Mouse (Mus musculus) frontal cortex, adult 2 months (tissue): Measurements from ENCODE around the gene Dydc2. TPM values are rescaled to one million over a fixed set of nuclear protein-coding genes. Genes with fewer than 3 reads are reported as not detected.
A peak's percentile ranks its signal among the peaks of the same experiment; 100 is the strongest.

Experiments used
- DNase-seq, 2 experiments: peaks; one replicate each; pipeline ENCODE4 v3.0.0; 2022; ENCODE audit warnings: low spot score in 1 of 2; ENCODE audit errors: extremely low spot score in 1 of 2
- polyA plus RNA-seq: library from polyadenylated mRNA; depleted of rRNA; stranded (reverse); fragments of >200 nt; gene quantifications from 2 replicates; pipeline ENCODE4 v1.2.3, GENCODE M21; 2012

The Dydc2 gene
- polyA plus RNA-seq, 1 experiment, result 0.66 TPM

DNA sequence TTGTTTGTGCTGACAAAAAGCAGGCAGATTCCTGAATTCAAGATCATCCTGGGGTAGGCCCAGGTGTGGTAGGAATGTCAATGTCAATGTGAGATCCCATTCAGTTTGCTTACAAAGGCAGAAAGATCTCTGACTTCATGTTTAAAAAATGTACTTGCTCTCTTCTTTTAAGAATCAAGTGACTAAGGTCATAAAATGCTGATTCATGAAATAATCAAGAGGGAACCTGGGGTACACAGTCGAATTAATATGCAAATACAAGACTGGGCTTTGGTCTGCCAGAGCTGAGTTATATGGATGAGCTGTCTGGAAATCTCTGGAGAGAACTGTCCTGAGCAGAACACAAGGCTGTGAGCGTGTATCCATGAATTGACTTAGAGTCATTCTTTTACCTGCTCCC, 21.6 kb downstream of the Dydc2 start:
- DNase-seq, result no peak

DNA sequence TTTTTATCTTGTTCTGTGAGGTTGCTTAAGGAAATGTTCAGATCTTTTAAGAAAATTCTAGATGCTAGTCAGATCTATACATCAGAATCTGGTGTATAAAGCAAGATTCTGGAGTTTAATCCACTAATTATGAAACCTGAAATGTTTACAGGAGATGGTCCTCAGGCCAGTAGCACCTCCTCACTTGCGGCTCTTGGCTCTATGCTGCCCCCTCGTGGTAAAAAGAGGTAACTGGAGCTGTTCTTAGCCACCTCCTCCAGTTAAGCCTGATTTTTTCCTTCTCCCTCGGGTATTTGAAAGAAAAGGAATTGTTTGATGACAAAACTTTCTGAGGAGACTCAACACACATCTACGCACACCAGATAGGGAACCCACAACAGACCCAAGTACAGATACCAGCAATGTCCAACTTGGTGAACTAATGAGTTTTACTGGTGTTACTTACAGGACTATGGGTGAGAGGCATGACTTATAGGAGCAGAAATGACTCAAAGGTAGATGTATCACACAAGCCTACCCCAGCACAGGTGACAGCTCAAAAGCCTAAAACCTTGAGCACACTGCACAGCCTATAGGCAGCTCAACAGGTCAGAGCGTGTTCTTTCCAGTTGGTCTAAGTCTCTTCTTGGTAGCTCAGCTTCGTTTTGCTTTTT, 33.7 kb downstream of the Dydc2 start:
- DNase-seq, result peak; percentile 33 to 84

GRCm38 (mm10) chr14:41033135-41034110, 35.6 kb downstream of the Dydc2 start:
- peak; percentile 70 to 90 for DNase-seq

GRCm38 (mm10) chr14:41030989-41031513, 38.0 kb downstream of the Dydc2 start:
- no peak for DNase-seq

- no peak for DNase-seq
These were observed 39.7 kb downstream of the Dydc2 start for GRCm38 (mm10) chr14:41029303-41029702.

- DNase-seq, result no peak
These were observed 43.3 kb downstream of the Dydc2 start for GRCm38 (mm10) chr14:41025594-41026284.

DNA sequence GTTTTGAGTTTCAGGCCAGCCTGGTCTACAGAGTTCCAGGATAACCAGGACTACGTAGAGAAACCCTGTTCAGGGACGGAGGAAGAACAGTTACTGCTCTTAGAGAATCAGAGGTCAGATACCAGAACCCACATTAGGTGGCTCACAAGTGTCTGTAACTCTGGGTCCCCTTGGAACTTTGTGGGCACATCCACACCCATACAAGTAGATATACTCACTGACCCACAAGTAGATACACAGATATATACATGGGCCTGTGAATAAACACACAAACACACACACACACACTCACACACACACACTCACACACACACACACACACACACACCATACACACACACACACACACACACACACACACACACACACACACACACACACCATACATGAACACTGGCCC, 43.9 kb downstream of the Dydc2 start:
- no peak for DNase-seq

DNA sequence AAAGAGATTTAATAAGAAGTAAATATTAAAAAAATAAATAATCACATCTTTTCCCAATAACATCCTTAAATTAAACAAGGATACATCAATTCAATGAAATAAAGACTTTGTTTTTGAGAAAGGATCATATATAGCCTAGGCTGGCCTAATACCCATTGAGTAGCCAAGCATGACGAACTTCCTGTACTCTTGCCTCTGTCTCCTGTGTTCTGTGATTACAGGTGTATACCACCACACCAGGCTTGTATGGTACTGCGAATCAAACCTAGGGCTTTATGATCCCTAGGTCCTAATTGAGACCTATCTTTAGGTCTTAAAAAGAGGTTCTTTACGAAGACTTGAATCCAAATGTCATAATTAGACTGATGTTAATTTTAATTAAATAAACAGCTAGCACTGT, 47.8 kb downstream of the Dydc2 start:
- DNase-seq, result no peak

DNA sequence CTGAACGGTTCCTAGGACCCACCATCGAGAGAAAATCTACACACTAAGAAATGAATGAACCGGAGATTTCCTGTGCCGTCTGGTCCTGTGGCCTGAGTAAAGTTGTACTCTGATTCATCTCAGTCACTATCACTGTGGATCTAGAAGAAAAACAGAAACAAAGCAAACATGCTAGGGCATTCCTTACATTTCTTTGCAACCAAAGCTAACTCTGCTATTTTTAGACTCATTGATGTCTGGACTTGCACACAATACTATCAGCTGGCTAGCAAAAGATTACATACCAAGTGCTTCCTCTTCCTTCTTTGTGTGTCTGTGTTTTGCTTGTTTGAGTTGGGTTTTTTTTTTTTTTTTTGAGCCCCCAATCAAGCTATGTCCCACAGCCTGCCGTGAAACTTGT, 51.5 kb downstream of the Dydc2 start:
- DNase-seq, result no peak

DNA sequence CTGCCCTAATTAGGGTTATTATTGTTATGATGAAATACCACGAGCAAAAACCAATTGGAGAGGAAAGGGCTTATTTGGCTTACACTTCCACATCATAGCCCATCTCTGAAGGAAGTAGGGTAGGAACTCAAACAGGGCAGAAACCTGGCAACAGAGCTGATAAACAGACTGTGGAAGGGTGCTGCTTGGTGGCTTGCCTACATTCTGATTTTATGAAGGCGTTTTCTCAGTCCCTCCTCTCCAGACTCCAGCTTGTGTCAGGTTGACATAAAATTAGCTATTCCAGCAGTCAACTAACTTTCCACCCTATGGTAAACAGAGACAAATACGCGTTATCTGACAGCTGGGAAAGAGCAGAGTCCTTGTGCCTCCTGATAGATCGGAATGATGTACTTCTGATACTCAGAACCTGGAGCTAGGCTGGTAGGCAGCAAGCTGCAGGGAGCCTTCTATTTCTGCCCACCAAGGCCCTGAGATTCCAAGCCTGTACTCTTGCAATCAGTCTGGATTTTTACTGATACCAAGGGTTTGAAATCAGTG, 54.2 kb downstream of the Dydc2 start:
- DNase-seq, result peak; percentile 35 to 51

DNA sequence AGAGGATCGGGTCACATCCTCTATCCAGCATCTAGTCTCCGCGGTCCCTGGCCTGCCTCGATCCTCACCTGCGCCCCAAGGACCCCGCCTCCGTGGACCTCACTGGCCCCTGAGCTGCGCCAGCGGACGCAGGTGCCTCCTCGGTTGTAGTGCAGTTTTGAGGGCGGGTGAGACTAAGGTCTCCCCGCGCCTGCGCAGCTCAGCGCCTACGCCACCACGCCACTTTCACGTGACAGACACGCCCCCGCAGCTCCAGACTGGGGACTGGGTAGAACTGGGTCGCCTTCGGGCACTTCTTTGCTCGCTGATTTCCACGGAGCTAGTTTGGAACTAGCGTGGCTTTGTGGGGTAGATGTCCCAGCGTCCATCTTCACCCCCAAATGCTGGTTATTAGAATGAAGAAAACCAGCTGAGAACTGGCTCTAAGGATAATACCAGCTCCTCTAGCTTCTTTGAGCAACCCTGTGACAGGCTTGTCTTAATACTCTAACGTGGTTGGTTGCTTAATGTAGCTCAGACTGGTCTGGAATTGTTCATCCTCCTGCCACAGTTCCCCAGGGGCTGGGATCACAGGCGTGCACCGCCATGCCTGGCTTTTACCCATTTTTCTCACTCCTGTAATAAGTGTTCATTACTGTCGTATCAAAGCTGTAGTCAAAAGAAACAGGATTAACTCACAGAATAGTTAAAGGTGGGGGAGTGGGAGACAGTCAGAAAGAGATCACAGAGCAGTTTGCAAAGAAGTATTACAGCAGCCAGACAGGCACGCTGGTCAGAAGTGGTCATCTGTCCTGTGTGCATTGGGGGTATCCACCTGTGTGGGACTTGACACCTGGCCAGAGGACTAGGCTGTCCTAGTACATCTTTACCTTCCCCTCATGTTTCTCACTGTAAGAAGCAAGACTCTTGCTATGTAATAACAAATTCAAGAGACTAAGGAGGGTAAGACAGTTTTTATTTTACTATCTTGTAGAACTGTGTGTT, 55.1 kb downstream of the Dydc2 start, which contains the start of gene Fam213a:
Fam213a (minus strand) TSS at position 159 of the 984 bp plus-strand sequence.
- peak; percentile 86 to 96 for DNase-seq

DNA sequence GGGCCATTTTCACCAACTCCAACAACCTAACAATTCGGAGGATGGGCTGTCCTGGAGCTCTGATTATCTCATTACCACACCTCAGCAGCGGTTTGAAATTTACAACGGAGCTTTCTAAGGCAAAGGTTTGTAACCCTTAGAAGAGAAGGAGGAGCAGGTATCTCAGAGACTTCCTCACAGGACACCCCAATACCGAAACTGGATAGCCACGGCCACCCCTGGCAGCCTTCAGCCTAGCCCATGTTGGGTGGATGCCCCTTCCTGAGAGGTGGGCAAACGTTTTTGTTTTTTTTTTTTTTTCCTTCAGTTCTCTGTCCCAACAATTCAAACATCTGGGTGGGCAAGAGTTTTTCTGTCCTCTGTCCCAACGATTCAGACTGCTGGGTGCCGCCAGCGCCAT, 55.9 kb downstream of the Dydc2 start:
- DNase-seq, result no peak

GRCm38 (mm10) chr14:41011916-41012315, 57.1 kb downstream of the Dydc2 start:
- no peak for DNase-seq

GRCm38 (mm10) chr14:41008138-41008537, 60.9 kb downstream of the Dydc2 start:
- DNase-seq, result no peak

DNA sequence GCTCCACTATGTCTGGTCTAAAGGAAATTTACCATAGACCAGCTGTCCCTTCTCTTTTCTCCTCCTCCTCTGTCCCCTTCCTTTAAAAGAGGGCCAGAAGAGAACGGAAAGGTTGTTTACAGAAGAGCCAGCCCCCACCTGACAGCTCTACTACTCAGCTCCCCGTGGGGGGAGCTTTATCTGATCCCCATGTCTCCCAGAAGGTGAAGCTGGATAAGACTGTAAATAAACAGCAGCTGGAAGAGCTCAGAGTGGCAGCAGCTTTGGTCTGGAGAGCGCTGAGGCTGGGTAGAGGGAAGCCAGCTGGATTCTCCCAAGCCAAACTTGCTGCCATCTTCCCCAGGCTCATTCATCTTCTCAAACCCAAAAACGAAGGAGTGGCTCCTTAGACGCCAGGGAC, 61.4 kb downstream of the Dydc2 start:
- no peak for DNase-seq

DNA sequence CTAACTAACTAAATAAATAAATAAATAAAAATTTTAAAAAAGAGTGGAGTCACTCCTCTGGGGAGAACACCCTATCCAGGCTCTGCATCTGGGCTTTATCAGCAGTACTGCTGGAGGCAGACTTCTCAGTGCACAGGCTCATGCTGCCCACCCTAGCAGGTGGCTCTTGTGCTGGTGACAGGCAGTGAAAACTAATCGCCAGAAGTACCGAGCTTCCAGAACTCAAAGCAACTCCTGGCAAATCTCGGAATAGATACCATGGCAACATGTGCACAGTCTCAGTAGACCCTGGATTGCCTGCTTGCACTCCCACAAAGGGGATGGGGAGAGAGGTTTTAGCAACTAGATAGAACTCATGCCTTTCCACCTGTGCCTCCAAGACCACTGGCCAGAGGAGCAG, 62.1 kb downstream of the Dydc2 start:
- DNase-seq, result no peak

- no peak for DNase-seq
These were observed 62.7 kb downstream of the Dydc2 start for GRCm38 (mm10) chr14:41006263-41006662.

DNA sequence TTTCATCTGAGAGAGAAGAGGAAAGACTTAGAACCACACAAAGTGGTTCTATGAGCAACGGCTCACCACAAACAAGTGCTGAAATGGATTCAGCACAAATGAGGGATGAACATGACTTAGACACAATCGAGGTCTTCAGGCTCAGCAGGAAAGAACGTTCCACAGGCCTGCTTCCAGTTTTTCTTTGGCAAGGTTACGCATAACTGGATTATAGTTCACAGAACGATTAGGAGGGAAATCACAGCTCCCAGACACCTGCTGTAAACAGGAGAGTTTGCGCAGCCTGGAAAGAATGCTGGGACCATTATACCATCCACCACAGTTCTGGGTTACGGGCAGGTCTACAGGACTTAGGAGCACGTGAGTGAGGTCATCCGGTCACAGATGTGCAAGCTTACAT, 63.3 kb downstream of the Dydc2 start:
- no peak for DNase-seq
